Comparison of ENCODE assay signal across 38 mouse cellular contexts in genomic region chr9:13440911-13441310, GRCm38 (mm10). TPM values are rescaled to one million over a fixed set of nuclear protein-coding genes. Genes with fewer than 3 reads are reported as not detected.
"Had no signal": no experiment of that assay in that cellular context is flagged by ENCODE, and none has a peak within 500 bp of the region (broad histone marks: within the 10 kb centered on the region; RNA-seq: fewer than 3 reads in every experiment).

No protein-coding gene starts in this region.

- H3K9me3 ChIP-seq: heart, embryonic 15.5 days; hindbrain, embryonic 12.5 days; intestine, embryonic 15.5 days; limb, embryonic 10.5 days; limb, embryonic 12.5 days; liver, embryonic 13.5 days had no signal

- H3K27me3 ChIP-seq: heart, embryonic 15.5 days; hindbrain, embryonic 12.5 days; intestine, embryonic 15.5 days; limb, embryonic 12.5 days; liver, embryonic 13.5 days had no signal

- H3K4me2 ChIP-seq: heart, embryonic 11.5 days; heart, embryonic 15.5 days; hindbrain, embryonic 12.5 days; hindbrain, embryonic 14.5 days; intestine, embryonic 15.5 days; limb, embryonic 12.5 days; liver, embryonic 11.5 days; liver, embryonic 13.5 days had no signal

- DNase-seq: gastrocnemius, adult 2 months; gastrocnemius, postnatal 10 days; gastrocnemius, postnatal 25 days; heart, postnatal 14 days; heart, postnatal 4 days; kidney, adult 18-20 months; kidney, adult 8-10 months; kidney, postnatal 10 days; kidney, postnatal 25 days; kidney, postnatal 4 days; liver; liver, embryonic 13.5 days had no signal

- H3K36me3 ChIP-seq: heart, embryonic 15.5 days; hindbrain, embryonic 12.5 days; intestine, embryonic 15.5 days; limb, embryonic 12.5 days; liver, embryonic 13.5 days had no signal

- H3K9ac ChIP-seq: heart, embryonic 15.5 days; hindbrain, embryonic 12.5 days; hindbrain, embryonic 14.5 days; intestine, embryonic 15.5 days; limb, embryonic 12.5 days; liver, embryonic 13.5 days had no signal

- H3K4me1 ChIP-seq: hindbrain, embryonic 10.5 days; hindbrain, embryonic 12.5 days; intestine, embryonic 15.5 days; limb, embryonic 10.5 days had no signal

- ATAC-seq: hindbrain, embryonic 16.5 days; inflammation-experienced regulatory T-cells, adult 6 months; intestine, embryonic 15.5 days; intestine, postnatal 0 days had no signal

- H3K4me3 ChIP-seq: gastrocnemius, adult 2 months; heart, embryonic 15.5 days; hindbrain, embryonic 10.5 days; hindbrain, embryonic 12.5 days; intestine, embryonic 15.5 days; layer of hippocampus, adult 2 months; left cerebral cortex, adult 2 months; limb, embryonic 10.5 days; limb, embryonic 12.5 days; liver, embryonic 13.5 days had no signal

- H3K27ac ChIP-seq: gastrocnemius, adult 2 months; heart, embryonic 15.5 days; hindbrain, embryonic 10.5 days; hindbrain, embryonic 12.5 days; hindbrain, embryonic 14.5 days; intestine, embryonic 15.5 days; layer of hippocampus, adult 2 months; left cerebral cortex, adult 2 months; limb, embryonic 10.5 days; limb, embryonic 12.5 days; liver, embryonic 13.5 days had no signal

RNA-seq across cellular contexts. Expression of gene Gm17571, which starts 5.6 kb away (rescaled TPM):
- total RNA-seq: gastrocnemius, adult 2 months; gastrocnemius, postnatal 10 days; gastrocnemius, postnatal 25 days; gastrocnemius, postnatal 4 days; granulocyte monocyte progenitor cell, adult 5-6 weeks; heart, adult 8-10 months; heart, postnatal 14 days; heart, postnatal 4 days; layer of hippocampus, adult 2 months; layer of hippocampus, postnatal 10 days; layer of hippocampus, postnatal 25 days; left cerebral cortex, adult 2 months; left cerebral cortex, postnatal 14 days; left cerebral cortex, postnatal 36 days had no signal
- polyA plus RNA-seq: frontal cortex, adult 2 months; heart, embryonic 11.5 days; heart, embryonic 15.5 days; heart, postnatal 0 days; hindbrain, embryonic 10.5 days; hindbrain, embryonic 12.5 days; hindbrain, embryonic 14.5 days; hindbrain, embryonic 16.5 days; inflammation-experienced regulatory T-cells, adult 6 months; intestine, embryonic 15.5 days; intestine, postnatal 0 days; kidney, embryonic 14.5 days; kidney, embryonic 16.5 days; limb, embryonic 10.5 days; limb, embryonic 12.5 days; limb, embryonic 14.5 days; liver, embryonic 11.5 days; liver, embryonic 13.5 days had no signal
